Mouse (Mus musculus): Measurements from ENCODE around the gene Efcab11. TPM values are rescaled to one million over a fixed set of nuclear protein-coding genes. Genes with fewer than 3 reads are reported as not detected.
"Not testable (repeated sequence)": the region's sequence is repeated elsewhere in the genome, so short reads cannot be mapped to it uniquely, and the experiment has no call there.

Gene Efcab11
- polyA plus RNA-seq, 1 experiment from 2014 or later, result 7.1 TPM

DNA sequence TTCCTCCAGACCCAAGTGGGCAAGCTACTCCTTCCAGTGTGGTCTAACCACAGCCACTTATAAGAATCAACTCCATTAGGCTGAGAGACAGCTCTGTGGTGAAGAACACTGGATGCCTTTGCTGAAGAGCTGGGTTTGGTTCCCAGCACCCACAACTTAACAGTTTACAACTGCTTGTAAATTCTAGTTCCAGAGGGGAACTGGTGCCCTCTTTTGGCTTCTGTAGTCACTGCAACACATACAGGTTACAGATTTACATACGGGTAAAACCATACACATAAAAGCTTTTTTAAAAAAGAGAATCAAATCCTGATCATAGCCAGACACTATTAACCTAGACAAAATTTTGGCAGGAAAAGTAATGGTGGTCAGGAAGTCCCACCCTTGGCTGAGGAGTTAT, 50.8 kb downstream of the Efcab11 start:
- Histone ChIP-seq H3K27ac (ENCODE audit: low read length) (no peak overlapping the region), H3K9ac (replicated peaks; ENCODE audit: low read depth, low read length) (no peak overlapping the region), H3K9me3 (ENCODE audit: control insufficient read depth, low read length) (peaks cover 4% of the 10 kb centered on the region; the same call in 1 of the 2 replicates), H3K36me3 (ENCODE audit: control insufficient read depth, insufficient read depth) (no peaks in the 10 kb centered on the region), H3K4me1 (replicated peaks; ENCODE audit: control insufficient read depth, insufficient read depth, low read length) (peaks cover 11% of the 10 kb centered on the region), H3K4me3 (replicated peaks; ENCODE audit: low read length) (no peak overlapping the region), H3K27me3 (replicated peaks; ENCODE audit: control insufficient read depth, insufficient read depth, low read length) (no peaks in the 10 kb centered on the region), H3K4me2 (ENCODE audit: low read length) (no peak overlapping the region)
- 100% methylated on average over 1 of the region's 1 CpGs for WGBS
- ATAC-seq, result no peak

GRCm38 (mm10) chr12:99822591-99822990, 61.6 kb downstream of the Efcab11 start:
- no peak overlapping the region for H3K4me2 ChIP-seq (ENCODE audit: low read length)
- H3K9me3 ChIP-seq (ENCODE audit: control insufficient read depth, low read length), result no peaks in the 10 kb centered on the region
- no peak overlapping the region for H3K4me3 ChIP-seq (replicated peaks; ENCODE audit: low read length)
- H3K9ac ChIP-seq (replicated peaks; ENCODE audit: low read depth, low read length), result no peak overlapping the region
- no peak for ATAC-seq
- no peaks in the 10 kb centered on the region for H3K36me3 ChIP-seq (ENCODE audit: control insufficient read depth, insufficient read depth)
- no peaks in the 10 kb centered on the region for H3K27me3 ChIP-seq (replicated peaks; ENCODE audit: control insufficient read depth, insufficient read depth, low read length)
- peaks cover 9% of the 10 kb centered on the region for H3K4me1 ChIP-seq (replicated peaks; ENCODE audit: control insufficient read depth, insufficient read depth, low read length)
- peak overlapping the region; percentile 23; the same call in 1 of the 2 replicates for H3K27ac ChIP-seq (ENCODE audit: low read length)
- WGBS, result 56% methylated on average over 4 of the region's 4 CpGs

- H3K36me3 ChIP-seq (ENCODE audit: control insufficient read depth, insufficient read depth), result no peaks in the 10 kb centered on the region
- no peak overlapping the region for H3K27ac ChIP-seq (ENCODE audit: low read length)
- no peaks in the 10 kb centered on the region for H3K9me3 ChIP-seq (ENCODE audit: control insufficient read depth, low read length)
- peaks cover 9% of the 10 kb centered on the region for H3K4me1 ChIP-seq (replicated peaks; ENCODE audit: control insufficient read depth, insufficient read depth, low read length)
- H3K27me3 ChIP-seq (replicated peaks; ENCODE audit: control insufficient read depth, insufficient read depth, low read length), result no peaks in the 10 kb centered on the region
- H3K4me3 ChIP-seq (replicated peaks; ENCODE audit: low read length), result no peak overlapping the region
- 80% methylated on average over 12 of the region's 12 CpGs for WGBS
- no peak for ATAC-seq
- no peak overlapping the region for H3K9ac ChIP-seq (replicated peaks; ENCODE audit: low read depth, low read length)
- no peak overlapping the region for H3K4me2 ChIP-seq (ENCODE audit: low read length)
Observed at GRCm38 (mm10) chr12:99821309-99821934, 62.8 kb downstream of the Efcab11 start.

DNA sequence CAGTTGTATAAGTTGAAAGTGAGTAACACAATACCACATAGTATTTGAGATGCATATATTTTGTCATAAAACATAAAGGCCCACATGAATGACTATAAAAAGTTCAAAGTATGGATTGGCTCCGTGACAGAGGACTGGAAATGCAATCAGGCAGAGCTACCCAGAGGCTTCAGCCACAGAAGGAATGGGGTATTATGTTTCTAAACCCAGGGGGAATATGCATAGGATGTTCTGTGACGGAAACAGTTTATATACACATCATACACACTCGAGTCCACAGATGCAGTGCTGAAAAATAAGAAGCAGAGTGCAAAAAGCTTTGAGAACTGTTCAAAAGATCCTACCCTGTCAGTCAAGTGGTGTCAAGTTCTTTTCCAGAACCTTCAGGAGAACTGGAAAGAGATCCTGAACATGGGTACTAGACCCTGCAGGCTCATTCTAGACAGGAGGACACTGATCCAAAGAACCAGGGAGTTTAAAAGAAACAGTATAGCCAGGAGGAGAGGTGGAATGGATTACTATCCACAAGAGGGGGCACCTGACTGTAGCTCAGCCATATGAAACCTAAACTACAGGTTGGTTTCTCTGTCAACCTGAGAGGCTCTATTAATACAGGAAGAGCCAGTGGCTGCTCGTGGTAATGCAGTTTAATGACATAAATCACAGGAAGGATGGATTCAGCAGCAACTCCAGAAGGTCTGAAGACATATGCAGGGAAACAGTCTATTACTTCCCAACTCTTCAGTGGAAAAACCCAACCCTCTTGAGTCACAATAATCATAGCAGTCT, 64.9 kb downstream of the Efcab11 start:
- Histone ChIP-seq H3K4me1 (replicated peaks; ENCODE audit: control insufficient read depth, insufficient read depth, low read length) (peaks cover 9% of the 10 kb centered on the region), H3K27ac (ENCODE audit: low read length) (no peak overlapping the region), H3K4me3 (replicated peaks; ENCODE audit: low read length) (no peak overlapping the region), H3K9me3 (ENCODE audit: control insufficient read depth, low read length) (no peaks in the 10 kb centered on the region), H3K9ac (replicated peaks; ENCODE audit: low read depth, low read length) (no peak overlapping the region), H3K27me3 (replicated peaks; ENCODE audit: control insufficient read depth, insufficient read depth, low read length) (no peaks in the 10 kb centered on the region), H3K36me3 (ENCODE audit: control insufficient read depth, insufficient read depth) (no peaks in the 10 kb centered on the region), H3K4me2 (ENCODE audit: low read length) (no peak overlapping the region)
- no peak for ATAC-seq
- WGBS, result 77% methylated on average over 4 of the region's 4 CpGs

GRCm38 (mm10) chr12:99818006-99818405, 66.2 kb downstream of the Efcab11 start:
- not testable (repeated sequence) for H3K27me3 ChIP-seq (replicated peaks; ENCODE audit: control insufficient read depth, insufficient read depth, low read length); H3K4me3 ChIP-seq (replicated peaks; ENCODE audit: low read length); H3K4me1 ChIP-seq (replicated peaks; ENCODE audit: control insufficient read depth, insufficient read depth, low read length); ATAC-seq; H3K36me3 ChIP-seq (ENCODE audit: control insufficient read depth, insufficient read depth); H3K4me2 ChIP-seq (ENCODE audit: low read length); H3K9ac ChIP-seq (replicated peaks; ENCODE audit: low read depth, low read length); H3K27ac ChIP-seq (ENCODE audit: low read length); H3K9me3 ChIP-seq (ENCODE audit: control insufficient read depth, low read length)
- 95% methylated on average over 16 of the region's 16 CpGs for WGBS

GRCm38 (mm10) chr12:99815244-99815643, 69.0 kb downstream of the Efcab11 start:
- Histone ChIP-seq H3K27ac (ENCODE audit: low read length) (no peak overlapping the region), H3K4me1 (replicated peaks; ENCODE audit: control insufficient read depth, insufficient read depth, low read length) (no peaks in the 10 kb centered on the region), H3K4me3 (replicated peaks; ENCODE audit: low read length) (no peak overlapping the region), H3K36me3 (ENCODE audit: control insufficient read depth, insufficient read depth) (no peaks in the 10 kb centered on the region), H3K9me3 (ENCODE audit: control insufficient read depth, low read length) (no peaks in the 10 kb centered on the region), H3K9ac (replicated peaks; ENCODE audit: low read depth, low read length) (no peak overlapping the region), H3K27me3 (replicated peaks; ENCODE audit: control insufficient read depth, insufficient read depth, low read length) (no peaks in the 10 kb centered on the region), H3K4me2 (ENCODE audit: low read length) (no peak overlapping the region)
- no peak for ATAC-seq
- WGBS, result 94% methylated on average over 8 of the region's 8 CpGs

GRCm38 (mm10) chr12:99807891-99808290, 76.3 kb downstream of the Efcab11 start:
- no peak for ATAC-seq
- Histone ChIP-seq H3K36me3 (ENCODE audit: control insufficient read depth, insufficient read depth) (no peaks in the 10 kb centered on the region), H3K27ac (ENCODE audit: low read length) (no peak overlapping the region), H3K4me3 (replicated peaks; ENCODE audit: low read length) (no peak overlapping the region), H3K27me3 (replicated peaks; ENCODE audit: control insufficient read depth, insufficient read depth, low read length) (no peaks in the 10 kb centered on the region), H3K9me3 (ENCODE audit: control insufficient read depth, low read length) (no peaks in the 10 kb centered on the region), H3K4me1 (replicated peaks; ENCODE audit: control insufficient read depth, insufficient read depth, low read length) (no peaks in the 10 kb centered on the region), H3K4me2 (ENCODE audit: low read length) (no peak overlapping the region), H3K9ac (replicated peaks; ENCODE audit: low read depth, low read length) (no peak overlapping the region)
- WGBS, result 84% methylated on average over 5 of the region's 5 CpGs

- not testable (repeated sequence) for H3K27ac ChIP-seq (ENCODE audit: low read length); H3K27me3 ChIP-seq (replicated peaks; ENCODE audit: control insufficient read depth, insufficient read depth, low read length); H3K36me3 ChIP-seq (ENCODE audit: control insufficient read depth, insufficient read depth); H3K4me3 ChIP-seq (replicated peaks; ENCODE audit: low read length); H3K9me3 ChIP-seq (ENCODE audit: control insufficient read depth, low read length); H3K4me1 ChIP-seq (replicated peaks; ENCODE audit: control insufficient read depth, insufficient read depth, low read length); H3K4me2 ChIP-seq (ENCODE audit: low read length); H3K9ac ChIP-seq (replicated peaks; ENCODE audit: low read depth, low read length); ATAC-seq
- WGBS, result 93% methylated on average over 6 of the region's 7 CpGs
Observed at GRCm38 (mm10) chr12:99806741-99807140, 77.5 kb downstream of the Efcab11 start.

- H3K27me3 ChIP-seq (replicated peaks; ENCODE audit: control insufficient read depth, insufficient read depth, low read length), result no peaks in the 10 kb centered on the region
- WGBS, result 55% methylated on average over 2 of the region's 2 CpGs
- no peak overlapping the region for H3K9ac ChIP-seq (replicated peaks; ENCODE audit: low read depth, low read length)
- no peak overlapping the region for H3K4me2 ChIP-seq (ENCODE audit: low read length)
- no peak for ATAC-seq
- no peak overlapping the region for H3K27ac ChIP-seq (ENCODE audit: low read length)
- no peak overlapping the region for H3K4me3 ChIP-seq (replicated peaks; ENCODE audit: low read length)
- no peaks in the 10 kb centered on the region for H3K9me3 ChIP-seq (ENCODE audit: control insufficient read depth, low read length)
- 0 out of 2 replicates have a peak, but pooled peaks cover 2% of the 10 kb centered on the region for H3K4me1 ChIP-seq (replicated peaks; ENCODE audit: control insufficient read depth, insufficient read depth, low read length)
- H3K36me3 ChIP-seq (ENCODE audit: control insufficient read depth, insufficient read depth), result no peaks in the 10 kb centered on the region
Observed at GRCm38 (mm10) chr12:99795921-99796320, 88.3 kb downstream of the Efcab11 start.

Measured in forebrain, embryonic 16.5 days (tissue).